Mouse (Mus musculus) R1 (cell line): Measurements from ENCODE around the gene Ltbp4.
A peak's percentile ranks its signal among the peaks of the same experiment; 100 is the strongest.

Experiments
- DNase-seq: peaks from one replicate; pipeline ENCODE4 v3.0.0-alpha.2; 2018; ENCODE audit warnings: low read depth, low spot score

Ltbp4 gene

GRCm38 (mm10) chr7:27259271-27259721 is 78.2 kb downstream of the Ltbp4 start:
- peak; percentile 60 for DNase-seq

GRCm38 (mm10) chr7:27258205-27258899 is 79.1 kb downstream of the Ltbp4 start, which contains the start of gene Numbl:
Numbl (plus strand) TSS chr7:27258433.
- peak; percentile 96 for DNase-seq

- no peak for DNase-seq
Measured at GRCm38 (mm10) chr7:27257852-27258204, 79.7 kb downstream of the Ltbp4 start.

- no peak for DNase-seq
Measured at GRCm38 (mm10) chr7:27257046-27257851, 80.2 kb downstream of the Ltbp4 start.

- DNase-seq, result no peak
Measured at GRCm38 (mm10) chr7:27255721-27256120, 81.8 kb downstream of the Ltbp4 start.
